ENCODE assay signal across 9 mouse cellular contexts in genomic region chr13:57521152-57521551, GRCm38 (mm10).
DNase-seq lines count a peak whose midpoint lies in the region; ATAC-seq and TF ChIP-seq lines count a peak whose summit lies in the region.
"Had no signal": no experiment of that assay in that cellular context is flagged by ENCODE, and none has a peak within 500 bp of the region (broad histone marks: within the 10 kb centered on the region; RNA-seq: fewer than 3 reads in every experiment).

No protein-coding gene starts in this region.

- no peak overlapping the region for H3K9ac ChIP-seq in ES-Bruce4 (ENCODE audit: low read depth, poor library complexity, severe bottlenecking)
- H3K9ac ChIP-seq in hindbrain, embryonic 16.5 days (ENCODE audit: low read depth, low read length), result no peak overlapping the region
- H3K9ac ChIP-seq in stomach, postnatal 0 days (ENCODE audit: low read length), result no peak overlapping the region

- H3K4me1 ChIP-seq in ES-Bruce4 (ENCODE audit: control insufficient read depth, insufficient read depth, low read length), result peaks cover 2% of the 10 kb centered on the region
- no peaks in the 10 kb centered on the region; the same call in 1 of the 2 replicates for H3K4me1 ChIP-seq in hindbrain, embryonic 16.5 days (ENCODE audit: control insufficient read depth, insufficient read depth, low read depth, low read length)
- H3K4me1 ChIP-seq in stomach, postnatal 0 days (replicated peaks; ENCODE audit: control insufficient read depth, insufficient read depth), result no peaks in the 10 kb centered on the region

- peak; percentile 67 for TF ChIP-seq CTCF in ES-Bruce4 (IDR thresholded peaks at IDR 0.05; ENCODE audit: low read depth, low read length)
- peak; percentile 75 for TF ChIP-seq CTCF in stomach, postnatal 0 days (IDR thresholded peaks at IDR 0.05; ENCODE audit: low read depth)

- no peak overlapping the region for H3K27ac ChIP-seq in ES-Bruce4 (ENCODE audit: insufficient read depth, low read length)
- no peak overlapping the region for H3K27ac ChIP-seq in hindbrain, embryonic 16.5 days (ENCODE audit: low read depth, low read length)
- no peak overlapping the region for H3K27ac ChIP-seq in stomach, postnatal 0 days (replicated peaks)
- H3K27ac ChIP-seq: macrophage had no signal

- H3K4me3 ChIP-seq in ES-Bruce4 (ENCODE audit: low read depth, low read length), result no peak overlapping the region
- no peak overlapping the region for H3K4me3 ChIP-seq in hindbrain, embryonic 16.5 days (ENCODE audit: low read length)
- no peak overlapping the region for H3K4me3 ChIP-seq in stomach, postnatal 0 days (ENCODE audit: low read depth, low read length)

- TF ChIP-seq POLR2A in ES-Bruce4 (IDR thresholded peaks at IDR 0.05; ENCODE audit: insufficient read depth, low read length), result no peak

- H3K4me2 ChIP-seq in hindbrain, embryonic 16.5 days (ENCODE audit: low read length), result no peak overlapping the region
- H3K4me2 ChIP-seq in stomach, postnatal 0 days (replicated peaks; ENCODE audit: low read depth), result no peak overlapping the region

- DNase-seq in heart, postnatal 10 days, result peak; percentile 40 to 51
- DNase-seq in heart, adult 9 months (ENCODE audit: low spot score in 2 of 2), result no peak
- peak; percentile 28 for DNase-seq in cerebellum, adult 11-12 months
- no peak for DNase-seq in stomach, postnatal 0 days (ENCODE audit: low spot score)
- DNase-seq in urinary bladder, adult 18-20 months (ENCODE audit: low spot score in 2 of 2), result no peak
- DNase-seq in frontal cortex, postnatal 25 days (ENCODE audit: low spot score in 2 of 2), result no peak

- 0 out of 2 replicates have a peak, but pooled peaks have one; percentile 44 for TF ChIP-seq EP300 in ES-Bruce4 (IDR thresholded peaks at IDR 0.05; ENCODE audit: insufficient read depth, low read depth, low read length)
- TF ChIP-seq EP300 in stomach, postnatal 0 days (optimal IDR thresholded peaks at IDR 0.05), result no peak

- peaks cover 5% of the 10 kb centered on the region; the same call in 1 of the 2 replicates for H3K9me3 ChIP-seq in ES-Bruce4 (replicated peaks; ENCODE audit: control insufficient read depth, insufficient read depth, low read length, poor library complexity, severe bottlenecking)
- no peaks in the 10 kb centered on the region for H3K9me3 ChIP-seq in hindbrain, embryonic 16.5 days (ENCODE audit: control insufficient read depth, low read length)
- H3K9me3 ChIP-seq in stomach, postnatal 0 days (ENCODE audit: control insufficient read depth, low read length), result no peaks in the 10 kb centered on the region

- no peaks in the 10 kb centered on the region for H3K36me3 ChIP-seq in ES-Bruce4 (ENCODE audit: control insufficient read depth, insufficient read depth, low read length, poor library complexity, severe bottlenecking)
- H3K36me3 ChIP-seq in hindbrain, embryonic 16.5 days (ENCODE audit: control insufficient read depth, insufficient read depth, low read length), result no peaks in the 10 kb centered on the region
- H3K36me3 ChIP-seq in stomach, postnatal 0 days (ENCODE audit: control insufficient read depth, insufficient read depth, low read length), result no peaks in the 10 kb centered on the region

- ATAC-seq in hindbrain, embryonic 16.5 days, result 0 out of 2 replicates have a peak, but pooled peaks have one; percentile 69
- no peak for ATAC-seq in stomach, postnatal 0 days (ENCODE audit: low FRiP score, low TSS enrichment)

- no peaks in the 10 kb centered on the region for H3K27me3 ChIP-seq in ES-Bruce4 (ENCODE audit: control insufficient read depth, insufficient read depth, low read length, poor library complexity, severe bottlenecking)
- no peaks in the 10 kb centered on the region for H3K27me3 ChIP-seq in hindbrain, embryonic 16.5 days (replicated peaks; ENCODE audit: control insufficient read depth, insufficient read depth, low read length)
- no peaks in the 10 kb centered on the region for H3K27me3 ChIP-seq in stomach, postnatal 0 days (ENCODE audit: control insufficient read depth, insufficient read depth, low read length)

- intact Hi-C loops in heart, postnatal 10 days (cut with DNase I), result loop anchor here (10.0 kb wide), 1 partner anchor 244 kb away; no protein-coding TSS in a partner anchor

- 11% methylated on average over 3 of the region's 3 CpGs for WGBS in hindbrain, embryonic 16.5 days
- 10% methylated on average over 3 of the region's 3 CpGs for WGBS in stomach, postnatal 0 days

Comparison
In these comparisons a context has a peak if more than half of its experiments do, and no peak if none do; other contexts are left out.
1. DNase-seq: peak in heart, postnatal 10 days (2 of 2) and cerebellum, adult 11-12 months (single experiment); none in heart, adult 9 months (0 of 2), stomach, postnatal 0 days (single experiment), urinary bladder, adult 18-20 months (0 of 2) and frontal cortex, postnatal 25 days (0 of 2).